Mouse (Mus musculus): ENCODE data around the gene Specc1. TPM values are rescaled to one million over a fixed set of nuclear protein-coding genes. Genes with fewer than 3 reads are reported as not detected.

The Specc1 gene
- polyA plus RNA-seq, 1 experiment from 2014 or later, result 8.8 TPM

DNA sequence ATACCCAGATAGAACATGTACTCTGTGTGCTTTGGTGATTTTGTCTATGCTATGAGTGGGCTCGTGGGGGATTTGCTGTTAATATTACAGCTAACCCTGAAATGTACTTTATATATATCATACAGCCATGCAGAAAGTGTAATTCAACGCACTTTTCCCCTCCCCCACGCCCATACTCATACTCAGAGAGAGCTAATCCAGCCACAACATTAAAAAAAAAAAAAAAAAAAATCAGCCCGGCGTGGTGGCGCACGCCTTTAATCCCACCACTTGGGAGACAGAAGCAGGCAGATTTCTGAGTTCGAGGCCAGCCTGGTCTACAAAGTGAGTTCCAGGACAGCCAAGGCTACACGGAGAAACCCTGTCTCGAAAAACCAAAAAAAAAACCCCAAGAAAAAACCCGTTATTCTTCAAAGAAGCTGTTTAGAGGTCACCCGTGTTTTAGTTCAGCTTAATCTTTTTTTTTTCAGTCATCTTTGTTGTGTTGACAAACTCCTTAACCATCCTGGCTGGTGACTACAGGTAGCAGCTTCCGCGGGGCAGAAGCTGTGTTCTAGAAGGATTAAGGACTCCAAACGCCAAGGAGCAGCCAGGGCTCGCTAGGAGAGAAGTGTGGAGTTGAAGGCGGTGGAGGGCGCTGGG, 291.3 kb downstream of the Specc1 start:
- 37% methylated on average over 18 of the region's 18 CpGs for WGBS
- no peak overlapping the region for H3K27ac ChIP-seq
- ATAC-seq (ENCODE audit: insufficient number of reproducible peaks, low FRiP score, low TSS enrichment, low read depth), result no peak

DNA sequence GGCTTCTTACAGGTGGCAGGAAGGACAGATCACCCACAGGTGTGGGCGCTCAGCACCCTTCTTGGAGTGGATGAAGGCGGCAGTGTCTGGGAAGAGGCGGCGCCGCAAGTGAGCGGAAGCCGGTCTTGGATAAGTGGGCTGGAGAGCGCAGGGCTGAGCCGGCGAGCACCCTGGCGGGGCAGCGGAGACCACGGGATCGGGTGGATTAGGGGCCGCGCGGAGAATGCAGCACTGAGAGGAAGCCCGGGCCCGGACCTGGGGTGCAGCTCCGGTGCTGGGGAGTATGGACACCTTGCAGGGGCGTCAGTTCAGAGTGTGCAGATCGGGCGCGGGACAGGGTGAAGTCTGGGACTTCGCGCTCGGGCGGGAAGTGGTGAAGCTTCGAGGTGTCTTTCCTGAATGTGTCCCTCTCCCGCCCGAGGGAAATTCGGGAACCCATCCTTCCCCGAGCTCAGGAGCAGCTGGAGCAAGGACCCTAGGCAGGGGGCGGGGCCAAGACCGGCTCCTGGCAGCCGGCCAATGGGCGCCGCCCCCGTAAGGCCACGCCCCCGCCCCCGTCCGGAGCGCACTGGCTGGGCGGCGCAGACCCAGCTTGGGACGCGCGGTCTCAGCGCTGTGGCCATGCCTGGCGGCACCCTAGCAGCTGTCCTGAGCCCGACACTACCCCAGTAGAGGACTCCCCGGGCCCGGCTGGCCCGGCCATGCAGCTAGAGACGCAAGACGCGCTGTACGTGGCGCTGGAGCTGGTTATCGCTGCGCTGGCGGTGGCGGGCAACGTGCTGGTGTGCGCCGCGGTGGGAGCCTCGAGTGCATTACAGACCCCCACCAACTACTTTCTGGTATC, 292.1 kb downstream of the Specc1 start, which contains the start of gene Adora2b:
Gene Adora2b, plus strand, starts transcription at position 584 of the 844 bp plus-strand sequence.
- Histone ChIP-seq H3K36me3 (no peaks in the 10 kb centered on the region), H3K4me3 (peak within 1 kb of the TSS; percentile 67), H3K4me1 (peaks cover 45% of the 10 kb centered on the region), H3K9ac (peak within 1 kb of the TSS; percentile 60), H3K4me2 (peak within 1 kb of the TSS; percentile 99), H3K9me3 (no peaks in the 10 kb centered on the region), H3K27me3 (0 out of 2 replicates have a peak, but pooled peaks cover 11% of the 10 kb centered on the region), H3K27ac (peak within 1 kb of the TSS; percentile 54; the same call in 1 of the 2 replicates)
- WGBS, result under 1% methylated on average over 65 of the region's 69 CpGs
- ATAC-seq (ENCODE audit: insufficient number of reproducible peaks, low FRiP score, low TSS enrichment, low read depth), result peak; percentile 62; the same call in 1 of the 2 replicates

More for the DNA sequence above, 291.3 kb downstream of the Specc1 start:
- no peaks in the 10 kb centered on the region for H3K36me3 ChIP-seq
- peak overlapping the region; percentile 67 for H3K4me3 ChIP-seq
- H3K4me2 ChIP-seq, result peak overlapping the region; percentile 99
- H3K4me1 ChIP-seq, result peaks cover 45% of the 10 kb centered on the region
- H3K27me3 ChIP-seq, result 0 out of 2 replicates have a peak, but pooled peaks cover 11% of the 10 kb centered on the region
- no peaks in the 10 kb centered on the region for H3K9me3 ChIP-seq
- H3K9ac ChIP-seq, result peak overlapping the region; percentile 60; the same call in 1 of the 2 replicates

DNA sequence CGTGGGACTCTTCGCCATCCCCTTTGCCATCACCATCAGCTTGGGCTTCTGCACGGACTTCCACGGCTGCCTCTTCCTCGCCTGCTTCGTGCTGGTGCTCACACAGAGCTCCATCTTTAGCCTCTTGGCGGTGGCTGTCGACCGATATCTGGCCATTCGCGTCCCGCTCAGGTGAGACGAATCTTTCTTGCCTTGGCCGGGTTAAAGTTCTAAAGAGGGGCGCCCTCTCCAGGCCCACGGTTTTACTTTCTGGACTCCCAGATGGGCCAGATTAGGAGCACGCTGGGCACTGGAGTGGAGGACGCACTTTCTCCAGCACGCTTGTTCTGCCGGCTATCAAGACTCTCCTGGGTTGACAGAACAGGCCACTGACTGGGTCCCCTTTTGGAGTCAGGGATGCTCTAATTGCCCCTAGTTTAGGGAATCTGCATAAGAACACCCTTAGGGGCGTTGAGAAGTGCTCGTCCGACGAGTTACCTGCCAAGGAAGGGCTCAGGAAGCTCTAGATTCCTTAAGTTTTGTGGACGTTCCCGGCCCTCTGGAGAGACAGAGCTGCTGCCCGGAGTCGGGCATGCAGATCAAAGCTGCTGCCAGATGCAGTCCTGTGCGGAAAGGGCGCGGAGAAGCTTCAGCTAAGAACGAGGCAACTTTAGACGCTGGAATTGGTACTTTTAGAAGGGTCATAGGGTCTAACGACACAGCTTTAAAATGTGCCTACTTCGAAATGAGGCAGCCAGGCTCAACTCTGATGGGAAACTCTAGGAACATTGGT, 292.9 kb downstream of the Specc1 start:
- no peak for ATAC-seq (ENCODE audit: insufficient number of reproducible peaks, low FRiP score, low TSS enrichment, low read depth)
- 1% methylated on average over 35 of the region's 35 CpGs for WGBS
- Histone ChIP-seq H3K4me3 (peak overlapping the region; percentile 67), H3K27me3 (0 out of 2 replicates have a peak, but pooled peaks cover 11% of the 10 kb centered on the region), H3K27ac (peak overlapping the region; percentile 54; the same call in 1 of the 2 replicates), H3K9ac (peak overlapping the region; percentile 60), H3K4me2 (peak overlapping the region; percentile 99), H3K4me1 (peaks cover 45% of the 10 kb centered on the region), H3K9me3 (no peaks in the 10 kb centered on the region), H3K36me3 (no peaks in the 10 kb centered on the region)

DNA sequence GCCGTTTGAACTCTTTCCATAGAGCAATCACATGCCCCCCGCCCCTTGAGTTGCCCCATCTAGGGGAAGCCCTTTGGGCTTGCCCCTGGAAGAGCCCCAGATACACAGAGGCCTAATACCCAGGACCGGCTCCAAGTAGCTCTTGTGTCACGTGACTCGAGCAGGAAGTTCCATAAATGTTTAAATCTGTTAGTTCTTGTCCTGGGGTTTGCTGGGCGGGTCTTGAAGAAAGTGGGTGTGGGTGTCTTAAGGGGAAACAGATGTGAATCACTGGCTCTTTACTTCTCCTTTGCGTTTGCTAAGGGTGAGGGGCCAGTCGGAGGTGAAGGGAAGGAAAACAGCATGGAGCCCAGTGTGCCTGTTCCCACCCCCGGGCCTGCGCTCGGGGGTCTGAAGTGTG, 294.5 kb downstream of the Specc1 start:
- Histone ChIP-seq H3K27me3 (0 out of 2 replicates have a peak, but pooled peaks cover 11% of the 10 kb centered on the region), H3K9ac (peak overlapping the region; percentile 18; the same call in 1 of the 2 replicates), H3K27ac (peak overlapping the region; percentile 67; the same call in 1 of the 2 replicates), H3K4me1 (peaks cover 45% of the 10 kb centered on the region), H3K9me3 (no peaks in the 10 kb centered on the region), H3K36me3 (no peaks in the 10 kb centered on the region), H3K4me3 (peak overlapping the region; percentile 67), H3K4me2 (peak overlapping the region; percentile 99)
- 8% methylated on average over 11 of the region's 11 CpGs for WGBS
- peak; percentile 64 for ATAC-seq (ENCODE audit: insufficient number of reproducible peaks, low FRiP score, low TSS enrichment, low read depth)

DNA sequence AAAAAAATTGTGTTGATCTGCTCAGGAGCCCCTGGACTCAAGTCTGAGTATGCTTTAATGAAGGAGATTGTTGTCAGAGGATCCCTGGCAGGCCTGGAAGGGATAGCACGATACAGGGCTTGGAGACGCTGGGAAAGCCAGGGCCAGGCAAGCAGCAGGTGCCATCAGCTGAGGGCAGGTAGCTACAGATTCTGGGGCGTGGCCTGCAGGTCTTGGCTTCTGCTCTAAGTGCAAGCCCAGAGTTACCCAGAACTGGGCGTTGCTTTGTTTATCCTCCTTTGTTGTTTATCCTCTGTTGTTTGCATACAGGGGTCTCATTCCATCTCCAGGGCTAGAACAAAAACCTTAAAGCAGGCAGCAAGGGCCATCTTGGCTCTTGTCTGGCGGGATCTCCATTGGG, 296.8 kb downstream of the Specc1 start:
- no peaks in the 10 kb centered on the region for H3K9me3 ChIP-seq
- no peak overlapping the region for H3K27ac ChIP-seq
- 0 out of 2 replicates have a peak, but pooled peaks cover 8% of the 10 kb centered on the region for H3K27me3 ChIP-seq
- no peak overlapping the region for H3K4me3 ChIP-seq
- no peak overlapping the region for H3K4me2 ChIP-seq
- no peaks in the 10 kb centered on the region for H3K36me3 ChIP-seq
- 64% methylated on average over 5 of the region's 5 CpGs for WGBS
- H3K4me1 ChIP-seq, result peaks cover 41% of the 10 kb centered on the region
- no peak overlapping the region for H3K9ac ChIP-seq
- ATAC-seq (ENCODE audit: insufficient number of reproducible peaks, low FRiP score, low TSS enrichment, low read depth), result no peak

DNA sequence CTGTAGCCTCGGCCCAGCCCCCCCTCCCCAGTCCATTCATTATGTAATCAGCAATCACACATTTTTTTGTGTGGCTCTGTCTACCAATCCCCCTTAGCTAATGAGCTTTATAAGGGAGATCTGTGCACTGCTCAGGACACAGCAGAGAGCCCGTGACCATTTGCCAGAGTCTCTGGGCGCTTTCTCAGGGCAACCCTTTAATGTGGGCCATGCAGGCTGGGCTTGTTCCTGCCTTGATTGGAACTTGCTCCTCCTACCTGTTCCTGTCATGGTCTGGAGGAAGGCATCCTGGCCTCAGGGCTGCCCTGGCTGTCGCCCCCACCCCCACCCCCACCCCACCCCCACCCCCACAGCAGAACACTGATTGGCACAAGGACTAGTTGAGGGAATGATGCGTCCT, 302.7 kb downstream of the Specc1 start:
- no peak overlapping the region for H3K4me3 ChIP-seq
- WGBS, result 51% methylated on average over 5 of the region's 5 CpGs
- H3K36me3 ChIP-seq, result no peaks in the 10 kb centered on the region
- H3K9me3 ChIP-seq, result no peaks in the 10 kb centered on the region
- H3K27ac ChIP-seq, result no peak overlapping the region
- no peaks in the 10 kb centered on the region for H3K27me3 ChIP-seq
- H3K9ac ChIP-seq, result no peak overlapping the region
- no peaks in the 10 kb centered on the region for H3K4me1 ChIP-seq
- no peak overlapping the region for H3K4me2 ChIP-seq
- no peak for ATAC-seq (ENCODE audit: insufficient number of reproducible peaks, low FRiP score, low TSS enrichment, low read depth)

DNA sequence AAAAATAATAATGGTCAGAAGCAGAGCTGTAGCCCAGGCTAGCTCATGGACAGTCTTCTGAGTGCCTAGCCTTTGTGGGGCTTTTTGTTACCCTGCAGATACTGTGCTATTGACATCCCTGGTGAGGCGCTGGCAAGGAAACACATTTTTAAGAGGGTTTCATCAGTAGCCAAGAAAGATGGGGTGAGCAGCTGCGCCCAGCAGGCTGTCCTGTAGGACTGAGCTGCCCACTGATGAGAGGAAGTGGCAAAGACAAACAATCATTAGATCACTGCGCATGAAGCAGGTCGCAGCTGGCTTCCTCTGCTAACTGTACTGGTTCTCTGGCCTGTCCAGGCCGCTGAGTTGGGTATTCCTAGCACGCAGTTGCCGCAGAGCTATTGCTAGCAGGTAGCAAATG, 307.0 kb downstream of the Specc1 start:
- Histone ChIP-seq H3K27ac (no peak overlapping the region), H3K36me3 (peaks cover 7% of the 10 kb centered on the region; the same call in 1 of the 2 replicates), H3K9me3 (no peaks in the 10 kb centered on the region), H3K4me3 (no peak overlapping the region), H3K4me1 (no peaks in the 10 kb centered on the region), H3K27me3 (no peaks in the 10 kb centered on the region), H3K4me2 (no peak overlapping the region), H3K9ac (no peak overlapping the region)
- no peak for ATAC-seq (ENCODE audit: insufficient number of reproducible peaks, low FRiP score, low TSS enrichment, low read depth)
- WGBS, result 83% methylated on average over 7 of the region's 7 CpGs

DNA sequence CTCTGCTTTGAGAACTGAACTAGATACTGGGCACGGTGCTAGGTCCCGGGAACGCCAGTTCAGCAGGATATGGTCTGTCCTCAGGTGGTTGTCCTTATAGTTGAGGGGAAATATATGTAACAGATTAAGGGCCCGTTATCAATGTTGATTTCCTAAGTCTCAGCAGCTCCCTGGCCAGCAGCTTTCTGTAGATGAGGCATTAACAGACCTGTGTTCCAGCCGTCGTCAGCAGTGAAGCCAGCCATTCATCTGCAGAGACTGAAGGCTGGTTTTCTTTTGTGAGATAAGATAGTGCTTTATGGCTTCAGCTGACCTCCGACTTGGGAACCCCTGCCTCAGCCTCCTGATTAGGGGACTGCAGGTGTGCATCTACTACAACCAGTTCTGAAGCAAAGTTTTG, 307.5 kb downstream of the Specc1 start:
- H3K9ac ChIP-seq, result no peak overlapping the region
- H3K4me2 ChIP-seq, result no peak overlapping the region
- H3K9me3 ChIP-seq, result no peaks in the 10 kb centered on the region
- no peaks in the 10 kb centered on the region for H3K27me3 ChIP-seq
- 63% methylated on average over 7 of the region's 7 CpGs for WGBS
- H3K27ac ChIP-seq, result no peak overlapping the region
- H3K36me3 ChIP-seq, result peaks cover 7% of the 10 kb centered on the region; the same call in 1 of the 2 replicates
- H3K4me1 ChIP-seq, result peaks cover 4% of the 10 kb centered on the region; the same call in 1 of the 2 replicates
- no peak overlapping the region for H3K4me3 ChIP-seq
- ATAC-seq (ENCODE audit: insufficient number of reproducible peaks, low FRiP score, low TSS enrichment, low read depth), result no peak

DNA sequence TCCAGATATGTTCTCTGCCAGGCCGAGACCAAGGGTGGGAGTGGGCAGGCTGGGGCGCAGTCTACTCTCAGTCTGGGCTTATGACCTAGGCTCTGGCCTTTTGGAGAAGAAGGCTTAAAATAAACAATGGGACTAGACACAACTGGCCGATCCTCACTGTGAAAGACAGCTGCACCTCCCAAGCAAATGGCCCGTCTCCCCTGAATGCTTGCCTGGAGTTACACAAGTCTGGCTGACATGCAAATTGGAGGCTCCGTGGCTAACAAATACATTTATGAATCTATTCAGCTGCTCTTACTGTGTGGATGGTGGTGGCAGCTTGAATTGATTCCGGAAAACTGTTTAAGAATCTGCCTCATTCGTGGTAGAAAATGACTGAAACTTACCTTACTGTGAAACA, 309.1 kb downstream of the Specc1 start:
- no peak overlapping the region for H3K4me3 ChIP-seq
- peaks cover 7% of the 10 kb centered on the region; the same call in 1 of the 2 replicates for H3K36me3 ChIP-seq
- peaks cover 5% of the 10 kb centered on the region; the same call in 1 of the 2 replicates for H3K4me1 ChIP-seq
- no peak overlapping the region for H3K27ac ChIP-seq
- no peaks in the 10 kb centered on the region for H3K27me3 ChIP-seq
- no peaks in the 10 kb centered on the region for H3K9me3 ChIP-seq
- H3K9ac ChIP-seq, result no peak overlapping the region
- 82% methylated on average over 7 of the region's 7 CpGs for WGBS
- H3K4me2 ChIP-seq, result no peak overlapping the region
- ATAC-seq (ENCODE audit: insufficient number of reproducible peaks, low FRiP score, low TSS enrichment, low read depth), result no peak

DNA sequence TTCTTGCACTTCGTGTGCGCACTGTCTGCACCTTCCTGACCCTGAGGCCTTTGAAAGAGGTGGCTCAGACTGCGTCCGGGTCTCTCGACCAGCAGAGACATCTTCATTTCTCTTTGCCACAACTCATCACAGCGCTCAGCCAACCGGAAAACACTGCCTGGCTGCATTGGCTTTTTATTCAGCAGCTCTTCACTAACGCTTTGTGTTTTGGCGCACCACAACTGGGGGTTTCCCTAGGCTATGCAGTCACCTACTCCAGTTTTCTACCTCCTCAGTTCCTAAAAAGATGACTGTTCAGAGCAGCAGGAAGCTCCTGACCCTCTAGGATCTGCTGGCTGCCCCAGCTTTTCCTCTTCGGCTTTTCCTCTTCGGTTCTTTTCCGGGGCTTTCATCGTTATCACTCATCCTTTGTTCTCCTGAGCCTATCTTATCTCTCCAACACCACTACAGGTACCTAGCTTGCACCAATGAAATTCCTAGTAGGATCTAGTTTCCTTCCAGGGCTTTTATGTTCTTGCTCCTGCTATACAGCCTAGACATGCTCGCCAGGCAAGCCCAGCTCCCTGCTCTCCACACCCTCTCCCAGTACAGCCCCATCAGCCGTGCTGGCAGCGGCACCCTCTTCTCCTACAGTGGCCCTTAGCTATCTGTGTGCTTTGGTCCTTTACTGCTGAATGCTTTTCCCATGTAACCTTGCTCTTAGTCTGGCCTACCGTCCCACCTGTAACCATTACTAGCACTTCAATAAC, 310.1 kb downstream of the Specc1 start:
- H3K4me1 ChIP-seq, result peaks cover 5% of the 10 kb centered on the region; the same call in 1 of the 2 replicates
- no peak overlapping the region for H3K9ac ChIP-seq
- WGBS, result 78% methylated on average over 17 of the region's 17 CpGs
- peaks cover 7% of the 10 kb centered on the region; the same call in 1 of the 2 replicates for H3K36me3 ChIP-seq
- no peaks in the 10 kb centered on the region for H3K9me3 ChIP-seq
- H3K27ac ChIP-seq, result no peak overlapping the region
- no peak for ATAC-seq (ENCODE audit: insufficient number of reproducible peaks, low FRiP score, low TSS enrichment, low read depth)
- H3K4me2 ChIP-seq, result no peak overlapping the region
- H3K27me3 ChIP-seq, result no peaks in the 10 kb centered on the region
- H3K4me3 ChIP-seq, result no peak overlapping the region

DNA sequence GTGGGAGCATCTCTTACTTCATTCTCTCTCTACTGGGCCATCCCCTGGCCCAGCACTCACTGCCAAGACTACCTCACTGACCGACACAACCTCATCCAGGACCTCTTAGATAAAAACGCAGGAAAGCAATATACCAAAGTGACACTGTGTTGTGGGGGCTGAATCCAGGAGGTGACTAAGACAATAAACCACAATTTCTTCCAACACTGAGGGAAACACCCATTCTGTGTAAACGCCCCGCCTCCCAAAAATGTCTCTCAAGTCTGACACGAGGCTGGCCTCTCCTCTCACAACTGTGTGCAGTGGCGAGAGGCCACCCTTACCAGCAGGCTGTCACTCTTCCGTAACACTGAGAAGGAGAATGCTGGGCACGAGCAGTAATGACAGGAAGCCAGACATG, 311.8 kb downstream of the Specc1 start:
- no peaks in the 10 kb centered on the region for H3K27me3 ChIP-seq
- peaks cover 7% of the 10 kb centered on the region; the same call in 1 of the 2 replicates for H3K36me3 ChIP-seq
- H3K4me1 ChIP-seq, result peaks cover 5% of the 10 kb centered on the region; the same call in 1 of the 2 replicates
- H3K9me3 ChIP-seq, result no peaks in the 10 kb centered on the region
- ATAC-seq (ENCODE audit: insufficient number of reproducible peaks, low FRiP score, low TSS enrichment, low read depth), result no peak
- H3K4me3 ChIP-seq, result no peak overlapping the region
- no peak overlapping the region for H3K27ac ChIP-seq
- H3K9ac ChIP-seq, result no peak overlapping the region
- 71% methylated on average over 8 of the region's 8 CpGs for WGBS
- no peak overlapping the region for H3K4me2 ChIP-seq

All from limb, embryonic 15.5 days (tissue).